Mouse (Mus musculus): ENCODE results near the gene Hist1h2bb.
A peak's percentile ranks its signal among the peaks of the same experiment; 100 is the strongest.
"Not testable (repeated sequence)": the region's sequence is repeated elsewhere in the genome, so short reads cannot be mapped to it uniquely, and the experiment has no call there.

The Hist1h2bb gene

DNA sequence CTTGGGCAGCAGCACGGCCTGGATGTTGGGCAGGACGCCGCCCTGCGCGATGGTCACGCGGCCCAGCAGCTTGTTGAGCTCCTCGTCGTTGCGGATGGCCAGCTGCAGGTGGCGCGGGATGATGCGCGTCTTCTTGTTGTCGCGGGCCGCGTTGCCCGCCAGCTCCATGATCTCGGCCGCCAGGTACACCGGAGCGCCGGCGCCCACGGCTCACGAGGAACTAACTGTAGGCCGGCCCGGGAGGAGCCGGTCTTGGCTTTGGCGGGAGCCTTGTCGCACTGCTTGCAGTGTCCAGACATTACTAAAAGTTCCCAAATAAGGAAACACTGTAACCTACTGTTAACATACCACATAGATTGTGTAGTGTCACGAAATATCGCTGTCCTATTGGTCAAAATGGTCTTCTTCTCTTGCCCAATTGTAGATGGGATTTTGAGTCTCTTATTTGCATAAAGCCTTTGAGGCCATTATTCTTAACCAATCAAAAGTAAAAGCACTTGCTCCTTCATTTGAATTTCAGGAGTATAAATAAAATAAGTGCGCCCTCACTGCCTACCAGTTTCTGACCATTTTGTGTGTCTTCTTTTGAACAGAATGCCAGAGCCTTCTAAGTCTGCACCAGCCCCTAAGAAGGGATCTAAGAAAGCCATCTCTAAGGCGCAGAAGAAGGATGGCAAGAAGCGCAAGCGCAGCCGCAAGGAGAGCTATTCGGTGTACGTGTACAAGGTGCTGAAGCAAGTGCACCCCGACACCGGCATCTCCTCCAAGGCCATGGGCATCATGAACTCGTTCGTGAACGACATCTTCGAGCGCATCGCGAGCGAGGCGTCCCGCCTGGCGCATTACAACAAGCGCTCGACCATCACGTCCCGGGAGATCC, at the start of gene Hist1h2bb:
Gene Hist1h2bb (plus strand): TSS at position 534 of the 880 bp plus-strand sequence.
- DNase-seq (ENCODE audit: inconsistent ontology term) = peak; percentile 94

DNA sequence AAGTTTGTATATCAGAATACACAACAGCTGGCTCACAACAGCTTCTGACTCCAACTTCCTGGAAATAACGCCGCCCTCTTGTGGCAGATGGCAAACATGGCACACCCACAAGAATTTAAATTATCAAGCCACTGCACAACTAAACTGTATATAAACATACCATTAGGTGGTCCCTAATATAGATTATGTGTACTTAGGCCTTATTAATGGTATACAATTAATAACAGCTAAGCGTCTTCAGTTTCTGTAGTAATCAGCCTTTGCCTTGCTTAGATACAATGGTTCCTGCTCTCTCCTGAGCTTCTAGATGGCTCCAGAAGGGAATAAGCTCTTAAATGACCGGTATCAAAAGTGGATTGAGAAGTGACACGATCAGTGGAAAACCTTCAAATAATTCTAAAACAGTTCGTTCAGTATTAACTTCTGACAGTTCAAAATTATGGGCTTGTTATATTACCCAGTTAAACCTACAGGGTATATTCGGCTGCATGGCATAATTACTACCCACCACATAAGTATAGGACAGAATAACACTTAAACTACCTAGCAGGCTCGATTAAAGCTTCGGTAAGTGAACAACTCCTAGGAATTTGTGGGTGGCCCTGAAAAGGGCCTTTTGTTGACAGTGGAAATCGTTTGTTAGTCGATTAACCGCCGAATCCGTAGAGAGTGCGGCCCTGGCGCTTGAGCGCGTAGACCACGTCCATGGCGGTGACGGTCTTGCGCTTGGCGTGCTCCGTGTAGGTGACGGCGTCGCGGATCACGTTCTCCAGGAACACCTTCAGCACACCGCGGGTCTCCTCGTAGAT, 48.8 kb upstream of the Hist1h2bb start:
- peak; percentile 79 for DNase-seq (ENCODE audit: inconsistent ontology term)

DNA sequence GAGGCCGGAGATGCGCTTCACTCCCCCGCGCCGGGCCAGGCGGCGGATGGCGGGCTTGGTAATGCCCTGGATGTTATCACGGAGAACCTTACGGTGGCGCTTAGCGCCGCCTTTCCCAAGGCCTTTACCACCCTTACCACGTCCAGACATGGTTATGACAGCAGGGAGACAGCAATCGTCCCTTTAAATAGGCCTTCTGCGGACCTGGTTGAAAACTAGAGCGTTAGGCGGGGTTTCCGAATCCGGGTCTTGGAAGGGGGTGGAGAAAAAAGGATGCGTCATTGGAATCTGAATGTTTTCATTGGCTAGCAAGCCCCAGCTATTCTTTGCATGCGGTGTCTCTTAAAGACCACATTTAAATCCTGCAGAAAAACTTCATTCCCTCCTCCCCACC, 48.2 kb upstream of the Hist1h2bb start, which contains the start of gene Hist1h4c:
Gene Hist1h4c (minus strand): TSS at position 155 of the 394 bp plus-strand sequence.
- peak; percentile 98 for DNase-seq (ENCODE audit: inconsistent ontology term)

DNA sequence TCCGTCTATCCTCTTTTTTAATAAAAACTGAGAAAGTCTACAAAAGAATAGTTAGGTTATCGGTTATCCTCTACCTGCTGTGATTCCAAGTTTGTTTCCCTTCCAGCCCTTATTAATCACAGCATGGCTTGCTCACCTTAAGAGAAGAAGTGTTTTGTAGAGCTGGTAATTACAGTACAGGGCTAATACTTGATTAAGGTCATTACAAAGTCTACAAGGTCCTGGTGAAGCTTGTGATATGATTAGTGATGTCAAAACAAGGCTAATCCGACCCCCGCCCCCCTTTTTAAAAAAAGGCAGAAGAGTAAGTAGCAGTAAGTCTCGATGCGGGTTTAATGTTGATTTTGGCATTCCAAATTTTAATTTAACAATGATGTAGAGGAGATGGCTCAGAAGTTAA, 47.5 kb upstream of the Hist1h2bb start:
- DNase-seq (ENCODE audit: inconsistent ontology term) = no peak

DNA sequence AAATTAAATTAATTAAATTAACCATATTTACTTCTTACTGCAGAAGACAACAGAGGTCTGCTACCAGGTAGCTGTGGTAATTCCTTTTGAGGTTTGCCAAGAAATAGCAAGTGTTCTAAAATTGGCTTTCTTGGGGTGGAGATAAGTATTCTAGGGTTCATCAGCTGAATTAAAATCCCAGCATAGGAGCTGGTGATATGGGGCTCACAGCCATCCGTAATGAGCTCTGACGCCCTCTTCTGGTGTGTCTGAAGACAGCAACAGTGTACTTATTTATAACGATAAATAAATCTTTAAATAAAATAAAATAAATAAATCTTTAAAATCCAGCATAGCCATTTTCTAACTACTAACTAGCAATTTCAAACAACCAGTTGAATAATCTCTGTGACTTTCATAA, 46.8 kb upstream of the Hist1h2bb start:
- no peak for DNase-seq (ENCODE audit: inconsistent ontology term)

DNA sequence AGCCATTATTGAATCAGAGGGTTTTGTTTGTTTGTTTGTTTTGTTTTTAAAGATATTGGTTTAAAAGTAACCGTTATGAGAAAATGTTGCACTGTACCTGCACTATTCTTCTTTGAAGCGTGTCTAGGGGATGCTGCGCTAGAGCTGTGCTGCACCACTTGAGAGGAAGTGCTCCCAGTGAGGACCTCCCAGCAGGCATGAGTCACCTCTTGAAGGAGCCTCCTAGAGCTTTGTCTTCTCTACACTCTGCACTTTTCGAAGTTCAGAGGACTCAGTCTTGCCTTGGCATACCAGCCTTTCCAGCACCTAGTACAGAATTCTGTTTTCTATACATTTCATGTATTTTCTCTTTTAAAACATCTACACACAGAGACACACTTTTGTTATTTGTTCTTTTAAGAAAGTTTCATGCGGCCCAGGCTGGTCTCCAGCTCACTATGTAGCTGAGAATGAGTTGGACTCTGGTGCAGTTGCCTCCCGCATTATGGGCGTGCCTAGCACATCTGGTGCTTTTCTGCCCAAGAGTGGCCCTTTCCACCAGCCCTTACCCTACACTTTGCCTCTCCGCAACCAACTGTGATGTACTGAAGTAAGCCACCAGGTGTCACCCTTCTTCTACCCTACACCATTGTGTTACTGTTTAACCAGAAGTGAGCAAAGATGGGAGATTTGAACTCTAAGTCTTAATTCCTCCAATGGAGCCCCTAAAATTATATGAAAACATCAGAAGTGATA, 45.6 kb upstream of the Hist1h2bb start:
- DNase-seq (ENCODE audit: inconsistent ontology term) = peak; percentile 63

DNA sequence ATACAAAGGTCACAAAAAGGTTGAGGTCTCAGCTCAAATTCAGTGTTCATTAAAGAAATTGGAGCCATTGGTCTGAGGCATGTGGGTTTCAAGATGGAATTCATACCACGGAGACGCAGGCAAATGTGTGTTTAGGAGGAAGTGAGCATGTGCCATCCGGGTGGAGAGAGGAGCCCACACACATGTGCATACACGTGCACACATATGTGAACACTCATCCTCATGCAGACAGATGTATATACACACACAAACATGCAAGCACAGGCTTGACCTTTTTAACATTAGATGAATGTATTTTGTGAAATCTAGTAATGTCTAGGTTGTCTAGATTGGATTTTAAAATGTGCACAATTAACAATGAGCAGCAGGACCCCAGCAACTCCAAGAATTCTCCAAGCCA, 44.3 kb upstream of the Hist1h2bb start:
- DNase-seq (ENCODE audit: inconsistent ontology term) = no peak

DNA sequence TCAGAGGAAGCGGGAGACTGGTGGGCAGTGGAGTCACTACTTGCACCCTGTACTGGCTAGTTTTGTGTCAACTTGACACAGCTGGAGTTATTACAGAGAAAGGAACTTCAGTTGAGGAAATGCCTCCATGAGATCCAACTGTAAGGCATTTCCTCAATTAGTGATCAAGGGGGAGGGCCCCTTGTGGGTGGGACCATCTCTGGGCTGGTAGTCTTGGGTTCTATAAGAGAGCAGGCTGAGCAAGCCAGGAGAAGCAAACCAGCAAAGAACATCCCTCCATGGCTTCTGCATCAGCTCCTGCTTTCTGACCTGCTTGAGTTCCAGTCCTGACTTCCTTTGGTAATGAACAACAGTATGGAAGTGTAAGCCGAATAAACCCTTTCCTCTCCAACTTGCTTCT, 43.7 kb upstream of the Hist1h2bb start:
- not testable (repeated sequence) for DNase-seq (ENCODE audit: inconsistent ontology term)

DNA sequence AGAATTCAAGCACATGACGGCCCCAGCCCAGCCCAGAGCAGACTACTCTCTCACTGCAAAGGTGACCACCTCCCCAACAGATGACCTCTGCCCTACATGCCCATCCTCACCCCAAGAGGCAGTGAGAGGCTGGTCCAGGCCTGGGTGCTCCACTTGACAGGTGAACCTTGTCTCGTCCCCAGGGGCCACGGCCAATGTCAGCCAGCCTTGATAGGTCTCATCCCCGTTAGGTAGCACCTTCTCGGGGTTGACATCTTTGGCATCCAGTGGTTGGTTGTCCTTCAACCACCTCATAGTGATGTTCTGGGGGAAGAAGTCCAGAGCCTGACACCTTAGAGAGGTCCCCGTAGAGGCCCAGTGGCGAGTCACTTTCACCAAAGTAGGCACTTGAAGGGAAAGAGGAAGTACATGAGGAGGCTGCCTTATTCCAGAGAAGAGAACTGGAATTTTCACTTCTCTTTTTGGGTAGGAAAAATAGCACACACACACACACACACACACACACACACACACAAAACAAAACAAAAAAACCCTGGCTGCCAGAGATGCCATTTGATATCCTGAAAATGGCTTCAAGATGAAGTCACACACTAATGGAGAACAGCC, 40.7 kb upstream of the Hist1h2bb start:
- DNase-seq (ENCODE audit: inconsistent ontology term) = no peak

DNA sequence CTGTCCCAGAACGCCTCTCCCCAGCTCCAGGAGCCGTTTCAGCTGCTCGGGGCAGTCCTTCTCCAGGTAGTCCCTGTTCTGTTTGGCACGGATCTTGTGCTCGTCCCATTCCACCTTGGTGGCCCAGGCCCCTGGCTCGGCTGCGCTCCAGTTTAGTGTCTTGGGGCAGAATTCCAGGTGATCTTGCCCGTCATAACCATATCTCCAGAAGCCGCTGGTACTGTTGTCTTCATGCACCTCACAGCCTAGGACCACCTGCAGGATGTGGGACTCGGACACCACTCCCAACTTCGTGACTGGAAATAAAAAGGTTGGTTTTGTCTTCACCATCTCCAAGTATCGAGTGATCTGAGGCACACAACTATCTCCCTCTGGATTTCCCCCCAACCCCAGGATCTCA, 39.8 kb upstream of the Hist1h2bb start:
- DNase-seq (ENCODE audit: inconsistent ontology term) = no peak

DNA sequence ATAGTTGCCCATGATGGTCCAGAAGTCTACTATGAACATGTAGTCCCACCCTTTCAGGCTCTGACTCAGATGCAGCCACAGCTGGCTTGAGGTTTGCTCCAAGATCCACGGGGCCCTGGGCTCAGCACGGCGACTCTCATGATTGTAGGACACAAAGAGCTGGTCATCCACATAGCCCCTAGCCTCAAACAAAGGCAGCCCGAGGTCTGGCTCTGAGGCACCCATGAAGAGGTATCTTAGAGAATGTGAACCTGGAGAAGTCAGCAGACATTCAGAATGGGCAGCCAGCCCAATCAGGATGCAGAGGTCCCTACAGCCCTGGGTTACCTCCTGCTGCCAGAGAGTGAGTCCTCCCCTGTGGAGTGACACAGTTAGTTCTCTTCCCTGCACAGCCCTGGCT, 38.5 kb upstream of the Hist1h2bb start:
- DNase-seq (ENCODE audit: inconsistent ontology term) = no peak

DNA sequence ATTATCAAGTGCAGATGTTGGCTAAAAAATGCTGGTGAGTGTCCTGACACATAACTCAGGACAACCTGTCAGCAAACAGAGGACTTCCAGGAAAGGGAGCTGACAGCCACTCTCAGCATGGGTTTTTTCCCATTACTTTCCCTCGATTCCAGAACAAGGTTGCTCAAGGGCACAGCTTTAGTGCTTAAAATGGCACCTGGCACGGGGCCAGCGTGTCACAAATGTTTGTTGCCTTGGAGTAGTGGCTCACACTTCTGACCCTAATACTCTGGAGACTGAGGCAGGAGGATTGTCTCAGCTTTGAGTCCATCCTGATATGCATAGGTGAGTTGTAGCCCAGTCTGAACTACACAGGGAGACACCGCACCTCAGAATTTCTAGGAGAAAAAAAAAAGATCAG, 37.9 kb upstream of the Hist1h2bb start:
- no peak for DNase-seq (ENCODE audit: inconsistent ontology term)

DNA sequence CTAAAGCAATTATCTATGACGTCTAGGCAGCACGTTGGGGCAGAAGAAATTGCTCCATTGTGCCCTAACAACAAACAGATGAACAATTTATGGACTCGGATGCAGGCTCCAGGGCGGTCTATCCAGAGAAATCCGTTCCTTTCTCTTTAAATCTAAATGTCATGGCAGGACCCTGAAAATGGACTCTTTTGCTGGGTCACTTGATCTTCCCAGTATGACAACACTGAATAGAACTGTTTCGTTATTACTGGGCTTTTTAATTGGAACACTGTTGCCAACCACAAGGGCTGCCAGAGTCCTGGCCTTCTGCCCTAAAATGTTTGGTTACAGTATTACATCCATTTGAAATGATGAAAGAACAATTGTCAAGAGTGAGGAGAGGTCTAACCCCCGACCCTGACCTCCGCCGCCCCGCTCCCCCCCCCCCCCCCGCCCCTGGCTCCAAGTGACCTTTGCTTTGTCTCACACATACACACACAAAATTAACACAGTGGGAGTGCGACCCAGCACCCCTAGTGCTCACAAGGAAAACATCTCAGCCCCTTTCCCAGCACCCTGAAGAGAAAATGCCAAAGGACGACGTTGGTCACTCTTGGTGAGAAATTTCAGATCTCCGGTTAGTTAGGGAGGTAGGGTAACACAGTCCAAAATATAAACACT, 36.7 kb upstream of the Hist1h2bb start:
- DNase-seq (ENCODE audit: inconsistent ontology term) = peak; percentile 79

DNA sequence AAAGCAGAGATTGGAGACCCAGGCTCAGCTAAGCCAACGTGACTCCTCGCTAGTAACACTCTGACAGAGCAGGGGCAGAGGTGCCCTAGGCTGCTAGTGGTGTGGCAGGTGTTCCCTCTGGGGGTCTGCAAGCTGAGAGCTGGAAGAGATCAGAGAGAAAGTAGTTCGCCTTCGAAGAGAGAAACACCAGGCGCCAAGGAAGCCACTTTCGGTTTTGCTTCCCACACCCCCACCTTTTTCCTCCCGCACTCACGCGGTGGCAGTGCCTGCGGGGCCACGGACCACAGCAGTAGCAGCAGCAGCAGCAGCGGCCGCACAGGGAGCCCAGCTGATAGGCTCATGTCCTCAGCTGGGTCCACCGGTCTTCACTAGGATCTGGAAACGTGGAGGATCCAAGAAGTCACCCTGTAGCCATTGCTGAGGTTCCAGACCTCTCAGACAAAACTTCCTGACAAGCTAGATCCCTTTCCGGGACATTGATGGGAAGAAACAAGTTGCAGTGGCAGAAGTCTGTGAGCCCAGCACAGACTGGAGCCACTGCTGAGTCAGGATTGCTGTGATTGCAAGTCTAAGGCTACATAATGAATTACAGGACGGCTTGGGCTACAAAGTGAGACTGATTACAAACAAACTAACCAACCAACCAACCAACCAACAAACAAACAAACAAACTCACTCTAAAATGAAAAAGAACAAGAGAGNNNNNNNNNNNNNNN, 36.0 kb upstream of the Hist1h2bb start, which contains the start of gene Hfe:
Gene Hfe (minus strand): TSS at position 481 of the 716 bp plus-strand sequence.
- peak; percentile 83 for DNase-seq (ENCODE audit: inconsistent ontology term)

DNA sequence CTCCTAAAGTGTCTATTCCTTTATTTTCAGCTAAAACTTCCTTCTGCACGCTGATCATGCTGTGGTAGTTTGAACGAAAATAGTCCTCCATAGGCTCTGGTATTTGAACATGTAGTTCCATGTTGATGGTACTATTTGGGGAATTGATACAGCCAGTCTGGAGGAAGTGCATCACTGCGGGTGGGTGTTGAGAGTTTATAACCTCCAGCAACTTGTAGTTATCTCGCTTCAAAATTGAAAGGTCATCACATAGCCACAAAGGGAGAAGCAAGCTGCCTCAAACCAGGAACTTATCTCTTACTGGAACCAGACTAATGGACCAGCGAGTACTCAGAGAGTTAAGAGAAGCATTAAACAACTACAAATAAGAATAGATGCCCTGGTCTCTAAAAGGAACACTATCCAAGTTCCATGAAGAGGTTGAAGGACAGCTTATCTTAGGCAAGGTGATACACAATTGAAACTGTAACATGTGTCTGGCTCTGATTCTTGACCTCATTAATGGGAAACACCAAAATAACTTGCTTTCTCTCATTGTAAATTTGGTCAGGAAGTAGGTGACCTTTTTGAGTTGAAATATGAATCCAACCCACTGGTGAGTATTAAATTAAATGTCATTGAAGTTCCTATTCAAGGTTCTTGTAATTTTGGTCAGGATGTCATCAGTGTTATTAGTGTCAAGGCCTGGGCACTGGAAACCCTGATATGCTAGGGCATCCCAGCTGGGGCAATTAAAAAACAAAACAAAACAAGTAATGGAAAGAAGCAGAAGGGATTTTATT, 30.1 kb upstream of the Hist1h2bb start:
- DNase-seq (ENCODE audit: inconsistent ontology term) = no peak

DNA sequence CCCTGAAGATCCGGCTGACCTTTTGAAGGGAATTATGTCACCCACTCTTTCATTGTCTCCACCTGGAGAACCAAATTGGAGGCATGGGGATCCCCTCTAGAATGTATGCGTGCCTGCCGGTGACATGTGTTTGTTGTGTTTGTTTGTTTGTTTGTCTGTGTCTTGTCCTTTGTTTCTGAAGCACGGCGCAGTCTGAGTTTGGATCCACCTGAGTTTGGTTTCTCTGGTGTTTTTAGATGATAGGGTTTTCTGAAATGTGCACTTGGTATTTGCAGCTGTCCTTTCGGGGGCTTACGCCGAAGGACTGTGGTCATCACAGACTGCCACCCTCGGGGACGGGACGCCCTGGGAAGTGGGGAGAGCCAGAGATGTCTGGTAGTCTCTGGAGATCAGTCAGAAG, 29.4 kb upstream of the Hist1h2bb start:
- DNase-seq (ENCODE audit: inconsistent ontology term) = no peak

DNA sequence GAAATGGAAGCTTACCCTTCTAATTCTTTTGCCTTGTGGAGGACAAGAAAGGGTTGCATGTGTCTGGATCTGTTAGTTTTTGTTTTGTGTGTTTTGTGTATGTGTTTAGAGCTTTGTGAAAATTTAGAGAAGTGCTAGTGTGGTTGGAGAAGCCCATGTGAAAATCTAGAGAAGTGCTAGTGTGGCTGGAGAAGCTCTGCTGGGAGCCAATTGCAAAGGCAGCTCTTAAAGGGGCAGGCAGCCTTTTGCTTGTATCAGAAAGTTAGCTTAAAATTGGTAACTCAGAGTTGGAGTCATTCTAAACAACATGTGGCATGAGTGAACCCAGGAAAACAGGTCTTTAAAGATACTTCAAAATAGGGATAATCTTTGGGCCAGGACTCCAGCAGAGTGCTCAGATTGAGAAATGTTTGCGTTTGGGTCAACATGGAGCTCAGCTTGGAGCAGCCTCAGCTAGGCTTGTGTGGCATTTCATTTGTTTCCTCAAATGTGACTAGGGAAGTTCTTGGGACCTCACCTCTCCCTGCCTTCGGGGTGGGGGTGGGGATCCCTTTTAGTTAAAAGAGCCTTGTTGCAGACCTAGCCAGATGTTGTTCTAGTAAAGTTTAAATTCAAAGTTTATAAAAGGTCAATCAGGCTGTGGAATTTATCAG, 28.8 kb upstream of the Hist1h2bb start:
- DNase-seq (ENCODE audit: inconsistent ontology term) = not testable (repeated sequence)

DNA sequence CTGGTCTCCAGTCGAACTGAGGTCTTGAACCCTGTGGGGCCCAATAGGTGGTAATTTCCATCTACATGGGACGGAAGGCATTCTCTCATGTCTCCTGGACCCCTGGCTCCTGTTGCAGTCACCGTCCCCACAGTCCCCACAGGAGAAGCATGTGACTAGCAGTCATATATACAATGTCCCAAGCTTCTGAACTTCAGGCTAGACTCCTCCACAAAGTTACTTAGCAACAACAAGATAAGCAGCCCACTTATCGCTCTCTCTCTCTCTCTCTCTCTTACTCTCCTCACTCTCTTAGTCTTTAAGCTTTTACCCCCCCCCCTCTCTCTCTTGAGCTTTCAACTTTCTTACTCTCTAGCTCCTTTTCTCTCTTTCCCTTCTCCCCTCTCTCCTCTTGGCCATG, 22.3 kb upstream of the Hist1h2bb start:
- no peak for DNase-seq (ENCODE audit: inconsistent ontology term)

DNA sequence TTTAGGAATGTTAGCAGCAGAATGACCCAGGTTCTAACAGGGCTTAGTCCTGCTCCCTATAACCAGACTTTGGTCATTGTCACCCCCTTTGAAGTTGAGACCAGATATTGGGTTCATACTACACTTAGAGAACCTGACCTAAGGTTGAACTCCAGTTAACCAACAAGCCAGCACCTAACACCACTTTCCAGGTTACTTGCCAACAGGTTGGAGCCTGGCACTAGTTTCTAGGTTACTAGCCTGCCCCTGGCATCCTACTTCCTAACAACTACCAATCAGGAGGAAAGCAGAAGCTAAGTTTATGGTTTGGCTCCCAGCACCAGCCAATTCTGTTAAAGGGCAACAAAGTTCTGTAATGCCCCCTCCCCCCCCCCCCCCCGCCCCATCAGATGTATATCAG, 21.3 kb upstream of the Hist1h2bb start:
- no peak for DNase-seq (ENCODE audit: inconsistent ontology term)
